Mouse (Mus musculus): ENCODE measurements at regions not wholly inside any gene's neighbourhood (a gene's known extent, or its start where the extent isn't known, plus 50 kb on each side); places are given as distances from the start of the nearest gene placed in this dataset.

DNA sequence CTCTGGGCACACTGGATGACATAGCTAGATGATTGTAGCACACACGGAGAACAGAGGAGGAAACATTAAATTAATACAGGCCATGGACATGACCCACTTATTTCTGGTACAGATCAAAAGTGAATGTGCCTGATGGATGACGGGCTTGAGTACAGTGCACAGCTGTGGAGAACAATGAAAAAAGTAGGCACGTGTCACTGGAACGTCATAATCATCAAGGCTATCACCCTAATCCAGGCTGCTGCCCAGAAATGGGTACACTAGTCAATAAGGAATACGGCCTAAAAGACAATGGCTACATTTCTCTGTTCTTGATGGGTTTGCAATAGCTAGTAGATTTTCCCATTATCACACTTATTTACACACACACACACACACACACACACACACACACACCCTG, 118.3 kb upstream of the Prdm1 start:
- DNase-seq (ENCODE audit: low spot score): no peak

DNA sequence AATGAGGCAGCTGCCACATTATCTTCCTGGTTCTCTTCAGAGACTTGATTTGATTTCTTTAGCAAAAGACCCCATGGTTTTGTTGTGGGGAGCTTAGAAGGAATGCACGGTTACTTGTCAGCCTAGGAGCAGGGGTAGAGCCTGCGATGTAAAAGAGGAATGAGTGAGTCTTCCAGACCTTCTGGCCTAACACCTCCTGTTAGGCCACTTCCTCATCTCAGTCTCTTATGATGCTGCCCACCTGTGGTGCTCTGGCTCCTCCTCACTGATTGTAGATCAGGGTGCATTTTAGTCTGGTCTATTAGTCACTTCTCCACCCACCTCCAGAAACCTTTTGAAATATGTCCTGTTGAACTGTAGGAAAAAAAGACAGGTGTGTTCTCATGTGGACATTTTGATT, 113.3 kb upstream of the Prdm1 start:
- no peak for DNase-seq (ENCODE audit: low spot score)

DNA sequence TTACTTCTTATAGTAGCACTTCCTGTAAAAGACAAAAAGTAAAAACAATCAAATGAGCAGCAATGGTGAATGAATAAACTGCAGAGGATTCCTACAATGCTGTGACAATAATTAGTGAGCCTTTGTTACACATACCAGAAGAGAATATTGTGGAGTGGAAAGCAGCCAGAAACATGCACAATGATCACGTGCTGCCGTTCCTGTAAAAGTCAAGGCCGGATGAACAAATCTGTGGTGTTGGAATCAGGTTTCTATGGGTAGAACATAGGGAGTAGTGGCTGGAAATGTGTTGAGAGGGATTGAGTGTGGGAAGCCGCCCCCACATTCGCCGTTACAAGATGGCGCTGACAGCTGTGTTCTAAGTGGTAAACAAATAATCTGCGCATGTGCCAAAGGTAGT, 112.3 kb upstream of the Prdm1 start:
- no peak for DNase-seq (ENCODE audit: low spot score)

DNA sequence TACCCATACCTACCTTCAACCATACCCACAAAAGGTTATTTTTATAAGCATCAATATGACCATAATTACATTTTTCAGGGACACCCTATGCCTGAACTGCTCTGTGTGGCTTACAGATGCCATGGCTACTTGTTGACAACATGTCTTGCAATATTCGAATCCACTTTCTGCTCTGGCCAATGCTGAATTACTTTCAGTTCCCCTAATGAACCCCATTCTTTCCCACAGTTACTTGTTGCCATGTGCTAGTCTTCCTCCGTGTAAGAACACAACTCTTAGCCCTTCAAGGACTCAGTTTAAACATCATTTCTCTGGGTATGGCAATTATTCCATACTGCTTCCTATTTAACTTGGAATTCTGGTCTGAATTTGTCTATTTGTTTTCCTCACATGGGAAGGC, 110.4 kb upstream of the Prdm1 start:
- DNase-seq (ENCODE audit: low spot score): no peak

DNA sequence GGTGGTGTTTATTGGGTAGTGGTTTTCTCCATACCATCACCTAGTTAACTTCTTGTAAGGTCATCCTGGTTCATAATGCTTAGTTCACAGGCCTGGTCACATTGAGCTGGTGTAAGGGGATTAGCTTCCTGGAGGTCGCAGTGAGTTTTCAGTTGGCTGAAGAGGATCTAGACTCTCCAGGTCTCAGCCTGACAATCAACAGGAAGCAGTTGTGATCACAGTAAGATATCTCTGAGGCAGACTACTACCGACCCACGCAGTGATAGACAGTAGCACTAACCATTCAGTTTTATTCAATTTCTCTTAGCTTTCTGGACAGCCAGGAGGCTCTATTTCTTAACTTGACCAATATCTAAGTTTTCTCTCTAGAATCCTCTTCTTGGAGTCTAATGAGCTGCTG, 108.5 kb upstream of the Prdm1 start:
- DNase-seq (ENCODE audit: low spot score): no peak

- no peak for DNase-seq (ENCODE audit: low spot score)
Observed at GRCm38 (mm10) chr10:44636061-44636460, 107.8 kb upstream of the Prdm1 start.

DNA sequence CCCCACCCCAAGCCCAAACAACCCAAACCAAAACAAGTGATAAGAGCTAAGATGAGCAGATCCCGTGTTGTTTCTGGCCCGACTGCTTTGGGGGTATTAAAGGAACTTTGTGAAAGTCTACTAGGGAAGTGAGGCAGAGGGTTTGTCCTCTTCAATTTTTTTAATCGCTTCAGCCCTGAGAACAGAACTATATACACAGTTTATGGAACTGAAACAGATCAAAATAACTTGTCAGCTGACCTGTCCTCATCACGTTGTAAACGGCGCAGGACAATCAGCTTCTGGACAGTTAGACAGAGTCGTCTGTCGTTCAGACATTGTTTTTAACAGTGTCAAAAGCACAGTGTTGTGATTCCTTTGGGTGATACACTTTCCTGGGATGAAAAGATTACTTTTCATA, 103.3 kb upstream of the Prdm1 start:
- no peak for DNase-seq (ENCODE audit: low spot score)

DNA sequence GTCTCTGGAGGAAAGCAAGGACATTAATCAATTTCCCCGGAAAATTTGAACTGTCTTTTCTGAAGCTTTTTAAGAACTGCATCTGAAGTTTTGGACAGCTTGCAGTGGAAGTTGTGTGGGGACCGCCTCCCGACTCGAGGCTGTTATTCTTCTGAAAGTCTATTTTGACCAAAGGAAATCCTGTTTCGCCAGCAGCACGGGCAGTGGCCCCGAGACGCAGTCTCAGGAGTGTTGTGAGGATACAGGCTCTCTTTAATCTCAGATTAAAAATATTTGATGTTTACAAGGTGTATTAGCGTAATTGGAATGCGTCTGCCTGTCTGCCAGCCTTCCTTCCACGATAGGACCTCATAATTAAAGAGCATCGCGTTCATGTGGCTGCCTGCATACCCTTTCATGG, 102.2 kb upstream of the Prdm1 start:
- DNase-seq (ENCODE audit: low spot score): no peak

- DNase-seq (ENCODE audit: low spot score): no peak
Observed at GRCm38 (mm10) chr10:44628387-44628786, 100.1 kb upstream of the Prdm1 start.

DNA sequence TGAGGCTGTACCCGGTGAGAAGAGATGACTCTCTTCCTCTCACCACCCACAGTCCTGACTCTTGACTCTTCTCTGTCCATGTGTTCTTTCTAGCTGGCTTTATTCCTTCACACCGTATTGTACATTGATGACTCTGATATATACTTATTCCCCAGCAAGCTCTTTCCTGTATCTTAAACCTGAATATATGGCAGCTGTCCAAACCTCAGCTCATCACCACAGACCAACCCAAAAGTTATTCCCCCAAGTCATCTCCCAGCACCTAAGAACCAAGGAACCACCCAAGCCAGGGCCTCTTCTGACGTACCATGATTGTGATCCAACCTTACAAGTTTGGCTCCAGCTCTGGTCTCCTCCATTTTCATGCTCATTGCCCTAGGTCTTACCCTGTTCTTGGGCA, 99.1 kb upstream of the Prdm1 start:
- DNase-seq (ENCODE audit: low spot score): no peak

GRCm38 (mm10) chr10:44625521-44625920, 97.2 kb upstream of the Prdm1 start:
- no peak for DNase-seq (ENCODE audit: low spot score)

DNA sequence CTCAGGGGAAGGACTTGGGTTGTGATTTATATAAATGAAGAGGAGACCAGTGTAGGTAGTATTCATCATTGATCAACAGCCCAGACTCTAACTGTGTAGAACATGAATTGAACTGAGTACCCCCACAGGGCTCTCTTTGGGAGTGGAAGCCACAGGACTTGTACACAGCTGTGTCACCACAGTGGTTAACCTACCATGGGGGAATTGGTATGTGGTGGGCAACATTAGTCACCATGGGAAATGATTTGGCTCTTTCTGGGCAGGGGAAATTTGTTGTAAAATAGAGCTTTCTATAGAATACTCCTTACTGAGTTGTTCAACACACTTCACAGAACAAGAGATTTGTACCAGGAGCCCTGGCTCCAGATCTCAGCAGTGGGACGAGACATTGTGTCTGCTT, 87.3 kb upstream of the Prdm1 start:
- no peak for DNase-seq (ENCODE audit: low spot score)

DNA sequence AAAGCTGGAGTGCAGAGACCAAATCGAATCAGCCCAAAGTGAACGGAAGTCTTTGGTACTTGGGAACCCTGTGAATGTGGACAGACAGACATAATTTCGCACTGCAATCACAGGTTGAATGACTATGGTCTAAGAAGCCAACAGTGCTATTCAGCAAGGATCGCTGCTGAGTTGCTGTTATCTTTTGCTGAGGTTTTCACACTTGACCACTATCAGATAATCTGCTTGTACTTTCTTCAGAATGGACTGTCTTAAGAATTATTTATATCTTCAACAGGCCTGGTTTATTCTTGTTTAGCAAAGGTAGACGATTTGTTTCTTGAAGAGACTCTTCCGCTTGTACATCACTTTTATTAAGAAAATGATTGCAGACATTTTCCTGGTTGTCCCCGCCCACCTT, 84.3 kb upstream of the Prdm1 start:
- DNase-seq (ENCODE audit: low spot score): no peak

DNA sequence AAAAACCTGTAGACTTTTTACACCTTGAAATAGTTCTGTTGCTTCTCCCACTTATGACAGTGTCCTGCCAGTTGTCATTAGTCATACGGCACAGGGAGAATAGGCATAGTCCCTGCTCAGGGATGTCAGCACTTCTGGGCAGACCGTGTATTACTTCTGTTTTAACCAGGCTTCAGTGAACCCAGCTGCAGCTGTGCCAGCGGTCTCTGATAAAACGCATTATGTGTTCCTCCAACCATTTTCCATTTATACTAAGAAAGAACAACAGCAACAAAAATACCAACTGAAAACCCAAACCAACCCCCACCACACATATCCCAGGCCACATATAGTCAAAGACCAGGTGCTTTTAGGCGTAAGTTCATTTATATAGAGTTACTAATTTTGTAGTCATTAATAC, 83.1 kb upstream of the Prdm1 start:
- no peak for DNase-seq (ENCODE audit: low spot score)

DNA sequence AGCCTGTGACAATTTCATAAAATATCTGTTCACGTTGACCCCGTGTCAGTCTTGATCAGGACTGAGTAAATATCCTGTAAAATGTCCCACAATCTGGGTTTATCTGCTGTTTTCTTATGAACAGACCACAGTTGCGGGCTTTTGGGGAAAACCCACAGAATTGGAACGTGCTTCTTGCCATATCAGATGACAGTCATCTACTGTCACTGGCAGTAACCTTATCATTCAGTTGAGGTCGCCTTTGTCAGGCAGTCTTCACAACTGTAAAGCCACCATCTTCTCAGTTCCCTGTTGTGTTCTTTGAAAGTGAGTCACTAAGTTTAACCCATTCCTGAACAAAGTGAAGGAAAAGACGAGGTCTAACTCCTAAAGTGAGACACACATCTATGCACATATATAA, 80.9 kb upstream of the Prdm1 start:
- no peak for DNase-seq (ENCODE audit: low spot score)

DNA sequence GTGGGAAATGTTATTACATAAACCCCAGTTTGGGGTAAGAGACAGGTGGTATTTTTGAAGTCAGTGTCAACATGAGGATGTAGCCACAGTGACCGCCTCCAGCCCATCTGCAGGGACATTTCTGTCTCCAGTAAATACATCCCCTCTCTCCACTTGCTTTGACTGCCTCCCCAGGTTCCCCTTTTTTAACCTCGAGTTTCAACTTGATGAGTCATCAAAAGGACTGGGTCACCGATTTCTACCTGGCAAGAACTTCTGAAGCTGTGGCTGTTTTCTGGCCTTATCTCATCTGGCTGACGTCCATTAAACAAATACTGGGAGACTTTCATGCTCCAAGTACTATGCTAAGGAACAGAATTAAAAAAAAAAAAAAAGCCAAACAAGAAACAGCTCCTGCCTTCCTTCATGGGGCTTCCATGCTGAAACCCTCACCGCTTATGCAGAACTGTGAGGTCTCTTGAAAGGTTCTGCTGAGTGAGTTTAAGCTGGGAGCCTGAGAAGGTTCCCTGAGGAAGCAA, 79.1 kb upstream of the Prdm1 start:
- no peak for DNase-seq (ENCODE audit: low spot score)

GRCm38 (mm10) chr10:44604512-44604911, 76.2 kb upstream of the Prdm1 start:
- no peak for DNase-seq (ENCODE audit: low spot score)

DNA sequence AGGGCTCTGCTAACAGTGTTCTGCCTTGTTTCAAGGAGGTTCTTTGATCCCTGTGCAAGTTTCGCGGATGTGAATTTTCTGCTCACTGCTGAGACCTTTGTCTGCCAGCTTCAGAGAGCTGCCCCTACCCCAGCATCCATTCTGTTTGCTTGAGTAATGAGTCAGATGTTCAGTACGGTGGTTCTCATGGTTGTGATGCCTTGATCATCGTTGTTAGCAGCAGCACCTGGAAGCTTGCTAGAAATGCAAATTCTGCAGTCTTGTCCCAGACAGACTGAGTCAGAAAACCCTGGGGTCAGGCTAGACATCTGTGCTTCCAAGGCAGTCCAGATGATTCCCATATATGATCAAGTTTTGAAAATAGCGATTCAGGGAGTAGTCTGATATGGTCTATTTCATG, 75.2 kb upstream of the Prdm1 start:
- DNase-seq (ENCODE audit: low spot score): no peak

GRCm38 (mm10) chr10:44601550-44601949, 73.2 kb upstream of the Prdm1 start:
- DNase-seq (ENCODE audit: low spot score): peak; percentile 17

GRCm38 (mm10) chr10:44599964-44600334, 71.6 kb upstream of the Prdm1 start:
- DNase-seq (ENCODE audit: low spot score): peak; percentile 80

DNA sequence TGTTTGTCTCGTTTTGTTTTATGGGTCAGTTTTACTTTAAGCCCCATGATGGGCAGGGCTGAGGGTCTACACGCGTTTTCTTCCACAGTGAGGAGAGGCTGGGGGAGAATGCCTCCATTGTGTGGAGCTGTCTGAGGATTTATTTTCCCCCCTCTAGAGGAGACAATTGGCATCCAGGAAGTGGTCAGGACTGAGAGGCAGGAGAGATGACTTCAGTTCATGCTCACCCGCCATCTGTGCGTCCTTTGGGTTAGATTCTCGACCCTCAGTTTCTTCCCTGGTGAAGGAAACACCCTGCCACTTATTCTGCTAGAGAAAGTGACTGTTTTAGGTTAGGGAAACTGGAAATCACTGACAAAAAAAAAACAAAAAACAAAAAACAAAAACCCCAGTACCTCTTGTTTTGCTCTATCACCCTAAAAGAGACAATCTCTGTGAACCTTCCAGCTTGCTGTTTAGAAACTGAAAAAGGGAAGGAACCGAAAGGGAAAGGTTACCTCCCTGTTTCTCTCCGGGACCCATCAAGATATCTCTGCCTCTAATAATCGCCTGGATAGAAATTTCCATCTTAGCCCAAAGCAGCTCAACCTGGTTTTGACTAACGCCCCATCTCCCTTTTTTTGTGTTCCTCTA, 71.1 kb upstream of the Prdm1 start:
- DNase-seq (ENCODE audit: low spot score): peak; percentile 10

- DNase-seq (ENCODE audit: low spot score): no peak
Observed at GRCm38 (mm10) chr10:44598615-44599014, 70.3 kb upstream of the Prdm1 start.

- DNase-seq (ENCODE audit: low spot score): no peak
Observed at GRCm38 (mm10) chr10:44595932-44596331, 67.6 kb upstream of the Prdm1 start.

DNA sequence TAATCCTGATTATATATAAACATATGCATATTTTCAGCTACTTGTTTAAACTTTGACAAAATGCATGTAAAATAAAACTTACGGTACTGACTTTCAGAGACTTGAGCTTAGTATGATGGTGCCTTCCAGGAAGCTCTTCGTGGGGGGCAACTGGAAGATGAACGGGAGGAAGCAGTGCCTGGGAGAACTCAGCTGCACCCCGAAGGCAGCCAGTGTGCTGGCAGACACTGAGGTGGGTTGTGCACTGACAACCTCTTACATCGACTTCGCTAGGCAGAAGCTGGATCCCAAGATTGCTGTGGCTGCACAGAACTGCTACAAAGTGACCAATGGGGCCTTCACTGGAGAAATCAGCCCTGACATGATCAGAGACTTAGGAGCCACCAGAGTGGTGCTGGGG, 61.5 kb upstream of the Prdm1 start:
- no peak for DNase-seq (ENCODE audit: low spot score)

DNA sequence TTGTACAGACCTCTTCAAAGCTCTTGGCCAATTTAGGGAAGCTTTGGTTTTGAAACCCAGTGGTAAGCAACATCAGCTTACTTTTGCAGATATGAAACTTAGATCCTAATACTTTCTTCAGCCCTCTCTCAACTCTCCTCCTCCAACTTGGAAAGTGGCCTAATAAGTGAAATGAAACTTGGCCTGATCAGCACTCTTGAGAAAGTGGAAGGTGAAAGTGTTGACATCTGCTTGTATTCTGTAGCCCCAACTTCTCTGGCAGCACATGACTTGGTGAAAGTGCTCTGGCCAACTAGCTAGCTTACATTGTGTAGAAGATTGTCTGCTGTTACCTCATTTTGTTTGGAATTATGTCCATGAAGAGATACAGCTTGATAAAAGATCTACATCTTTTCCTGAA, 61.1 kb upstream of the Prdm1 start:
- DNase-seq (ENCODE audit: low spot score): no peak
